Mouse (Mus musculus): ENCODE results near the gene Olfr1336. TPM values are rescaled to one million over a fixed set of nuclear protein-coding genes. Genes with fewer than 3 reads are reported as not detected.
"Not testable (repeated sequence)": the region's sequence is repeated elsewhere in the genome, so short reads cannot be mapped to it uniquely, and the experiment has no call there.

The Olfr1336 gene
- polyA plus RNA-seq, 1 experiment from 2014 or later = not detected

- no peaks in the 10 kb centered on the region for H3K36me3 ChIP-seq (ENCODE audit: control insufficient read depth, insufficient read depth, low read length)
- H3K9me3 ChIP-seq (ENCODE audit: control insufficient read depth, low read length) = peaks cover 6% of the 10 kb centered on the region; the same call in 1 of the 2 replicates
- H3K4me1 ChIP-seq (ENCODE audit: control insufficient read depth, insufficient read depth, low read length) = no peaks in the 10 kb centered on the region
- H3K4me3 ChIP-seq (ENCODE audit: low read depth, low read length) = no peak overlapping the region
- no peak overlapping the region for H3K4me2 ChIP-seq (ENCODE audit: low read depth)
- DNase-seq (ENCODE audit: low spot score) (no peak), ATAC-seq (ENCODE audit: insufficient read depth, low FRiP score, low TSS enrichment) (no peak)
- no peaks in the 10 kb centered on the region for H3K27me3 ChIP-seq (ENCODE audit: control insufficient read depth, insufficient read depth, low read length)
- whole genome bisulfite sequencing = 84% methylated on average over 5 of the region's 5 CpGs
- no peak overlapping the region for H3K27ac ChIP-seq (ENCODE audit: low read depth, low read length)
- H3K9ac ChIP-seq (ENCODE audit: low read length) = no peak overlapping the region
These were observed 8.2 kb upstream of the Olfr1336 start for GRCm38 (mm10) chr7:6447771-6448170.

DNA sequence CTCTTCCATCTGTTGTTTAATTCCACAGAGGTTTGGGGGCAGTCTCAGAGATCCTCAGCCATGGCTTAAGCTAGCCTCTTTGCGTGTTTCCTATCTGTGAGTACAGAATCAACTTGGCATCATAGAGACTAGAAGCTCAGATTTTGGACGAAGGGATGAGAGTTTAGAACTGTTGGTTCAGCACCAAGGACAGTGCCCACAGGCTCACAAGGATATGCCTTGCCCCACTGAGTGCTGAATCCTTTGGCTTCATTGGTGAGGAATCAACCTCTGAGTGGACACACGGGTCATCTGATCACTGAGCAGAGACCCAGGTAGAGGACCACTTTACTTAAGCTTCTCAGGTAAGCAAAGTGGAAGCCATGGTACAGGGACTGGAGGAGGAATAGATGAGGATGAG, 431 bp downstream of the Olfr1336 start:
- no peak overlapping the region for H3K4me3 ChIP-seq (ENCODE audit: low read depth, low read length)
- no peaks in the 10 kb centered on the region for H3K27me3 ChIP-seq (ENCODE audit: control insufficient read depth, insufficient read depth, low read length)
- no peak overlapping the region for H3K9ac ChIP-seq (ENCODE audit: low read length)
- H3K36me3 ChIP-seq (ENCODE audit: control insufficient read depth, insufficient read depth, low read length) = no peaks in the 10 kb centered on the region
- no peak overlapping the region for H3K27ac ChIP-seq (ENCODE audit: low read depth, low read length)
- 0 out of 2 replicates have a peak, but pooled peaks cover 2% of the 10 kb centered on the region for H3K9me3 ChIP-seq (ENCODE audit: control insufficient read depth, low read length)
- DNase-seq (ENCODE audit: low spot score) = no peak
- H3K4me1 ChIP-seq (ENCODE audit: control insufficient read depth, insufficient read depth, low read length) = no peaks in the 10 kb centered on the region
- no peak for ATAC-seq (ENCODE audit: insufficient read depth, low FRiP score, low TSS enrichment)
- H3K4me2 ChIP-seq (ENCODE audit: low read depth) = no peak overlapping the region
- 42% methylated on average over 3 of the region's 3 CpGs for WGBS

- H3K9ac ChIP-seq (ENCODE audit: low read length) = no peak within 1 kb of the TSS
- no peaks in the 10 kb centered on the region for H3K4me1 ChIP-seq (ENCODE audit: control insufficient read depth, insufficient read depth, low read length)
- no peak within 1 kb of the TSS for H3K4me3 ChIP-seq (ENCODE audit: low read depth, low read length)
- no peaks in the 10 kb centered on the region for H3K9me3 ChIP-seq (ENCODE audit: control insufficient read depth, low read length)
- H3K36me3 ChIP-seq (ENCODE audit: control insufficient read depth, insufficient read depth, low read length) = no peaks in the 10 kb centered on the region
- DNase-seq (ENCODE audit: low spot score) (no peak), ATAC-seq (ENCODE audit: insufficient read depth, low FRiP score, low TSS enrichment) (no peak)
- H3K4me2 ChIP-seq (ENCODE audit: low read depth) = no peak within 1 kb of the TSS
- no peak within 1 kb of the TSS for H3K27ac ChIP-seq (ENCODE audit: low read depth, low read length)
- no peaks in the 10 kb centered on the region for H3K27me3 ChIP-seq (ENCODE audit: control insufficient read depth, insufficient read depth, low read length)
These were observed 11.0 kb downstream of the Olfr1336 start, which contains the start of gene Olfr1346 for GRCm38 (mm10) chr7:6466951-6467350. Gene Olfr1346, plus strand, starts transcription at chr7:6467101.

DNA sequence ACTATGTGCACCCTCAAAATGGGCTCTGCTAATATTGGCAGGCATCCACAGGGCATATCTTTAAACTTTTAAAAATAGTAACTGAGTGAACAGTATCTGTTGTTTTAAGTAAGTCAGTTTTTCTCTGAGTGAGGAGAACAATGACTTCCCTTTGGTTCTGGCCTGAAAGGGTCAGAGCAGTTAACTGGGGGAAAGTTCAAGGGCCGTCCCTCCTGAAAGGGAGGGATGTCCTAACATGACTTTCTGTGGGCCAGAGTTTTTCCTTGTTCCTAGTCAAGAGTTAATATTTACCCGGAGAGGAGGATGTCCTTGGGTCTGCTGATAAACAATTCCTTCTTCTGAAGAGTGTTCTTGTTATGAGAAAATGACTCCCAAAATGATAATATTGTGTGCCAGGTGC, 21.7 kb downstream of the Olfr1336 start:
- H3K4me1 ChIP-seq (ENCODE audit: control insufficient read depth, insufficient read depth, low read length); ATAC-seq (ENCODE audit: insufficient read depth, low FRiP score, low TSS enrichment); H3K36me3 ChIP-seq (ENCODE audit: control insufficient read depth, insufficient read depth, low read length); H3K27me3 ChIP-seq (ENCODE audit: control insufficient read depth, insufficient read depth, low read length); H3K4me2 ChIP-seq (ENCODE audit: low read depth); H3K27ac ChIP-seq (ENCODE audit: low read depth, low read length); DNase-seq (ENCODE audit: low spot score); H3K9ac ChIP-seq (ENCODE audit: low read length); H3K4me3 ChIP-seq (ENCODE audit: low read depth, low read length); H3K9me3 ChIP-seq (ENCODE audit: control insufficient read depth, low read length): not testable (repeated sequence)
- WGBS = 83% methylated on average over 2 of the region's 2 CpGs

- H3K4me1 ChIP-seq (ENCODE audit: control insufficient read depth, insufficient read depth, low read length) = no peaks in the 10 kb centered on the region
- H3K4me3 ChIP-seq (ENCODE audit: low read depth, low read length) = no peak within 1 kb of the TSS
- H3K4me2 ChIP-seq (ENCODE audit: low read depth) = no peak within 1 kb of the TSS
- ATAC-seq (ENCODE audit: insufficient read depth, low FRiP score, low TSS enrichment) (no peak), DNase-seq (ENCODE audit: low spot score) (no peak)
- H3K27me3 ChIP-seq (ENCODE audit: control insufficient read depth, insufficient read depth, low read length) = no peaks in the 10 kb centered on the region
- H3K27ac ChIP-seq (ENCODE audit: low read depth, low read length) = no peak within 1 kb of the TSS
- H3K9ac ChIP-seq (ENCODE audit: low read length) = no peak within 1 kb of the TSS
- WGBS = 49% methylated on average over 2 of the region's 2 CpGs
- H3K9me3 ChIP-seq (ENCODE audit: control insufficient read depth, low read length) = no peaks in the 10 kb centered on the region; the same call in 1 of the 2 replicates
- H3K36me3 ChIP-seq (ENCODE audit: control insufficient read depth, insufficient read depth, low read length) = no peaks in the 10 kb centered on the region
These were observed 30.9 kb downstream of the Olfr1336 start, which contains the start of gene Olfr5 for GRCm38 (mm10) chr7:6486841-6487240. Gene Olfr5, minus strand, starts transcription at chr7:6486941.

DNA sequence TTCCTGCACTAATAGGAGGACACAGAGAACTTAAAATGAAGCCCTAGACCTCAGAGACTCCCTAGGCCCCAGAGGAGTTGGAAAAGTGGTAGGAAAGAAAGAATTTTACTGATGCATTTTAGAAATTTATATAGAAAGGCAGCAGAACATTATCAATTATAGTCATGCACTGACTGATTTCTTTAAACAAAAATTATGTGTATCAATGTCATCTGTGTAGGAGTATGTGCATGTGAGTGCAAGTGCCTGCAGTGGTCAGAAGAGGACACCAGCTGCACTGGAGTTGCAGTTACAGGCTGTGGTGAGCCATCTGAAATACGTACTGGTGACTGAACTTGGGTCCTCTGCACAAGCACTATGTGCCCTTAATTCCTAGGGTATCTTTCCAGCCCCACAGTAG, 43.7 kb downstream of the Olfr1336 start, which contains the start of gene Olfr1347:
TSS of gene Olfr1347 (minus strand) at position 101 of the 400 bp plus-strand sequence.
- H3K4me3 ChIP-seq (ENCODE audit: low read depth, low read length) = no peak within 1 kb of the TSS
- no peaks in the 10 kb centered on the region for H3K4me1 ChIP-seq (ENCODE audit: control insufficient read depth, insufficient read depth, low read length)
- H3K4me2 ChIP-seq (ENCODE audit: low read depth) = no peak within 1 kb of the TSS
- WGBS = 73% methylated on average over 1 of the region's 1 CpGs
- no peak within 1 kb of the TSS for H3K27ac ChIP-seq (ENCODE audit: low read depth, low read length)
- H3K36me3 ChIP-seq (ENCODE audit: control insufficient read depth, insufficient read depth, low read length) = no peaks in the 10 kb centered on the region
- H3K9me3 ChIP-seq (ENCODE audit: control insufficient read depth, low read length) = peaks cover 5% of the 10 kb centered on the region; the same call in 1 of the 2 replicates
- no peaks in the 10 kb centered on the region for H3K27me3 ChIP-seq (ENCODE audit: control insufficient read depth, insufficient read depth, low read length)
- ATAC-seq (ENCODE audit: insufficient read depth, low FRiP score, low TSS enrichment) (no peak), DNase-seq (ENCODE audit: low spot score) (no peak)
- H3K9ac ChIP-seq (ENCODE audit: low read length) = no peak within 1 kb of the TSS

GRCm38 (mm10) chr7:6508648-6509047, 52.7 kb downstream of the Olfr1336 start, which contains the start of gene Olfr1348:
Gene Olfr1348, minus strand, starts transcription at chr7:6508748.
- no peaks in the 10 kb centered on the region for H3K4me1 ChIP-seq (ENCODE audit: control insufficient read depth, insufficient read depth, low read length)
- H3K4me3 ChIP-seq (ENCODE audit: low read depth, low read length) = no peak within 1 kb of the TSS
- DNase-seq (ENCODE audit: low spot score) (no peak), ATAC-seq (ENCODE audit: insufficient read depth, low FRiP score, low TSS enrichment) (no peak)
- no peaks in the 10 kb centered on the region for H3K36me3 ChIP-seq (ENCODE audit: control insufficient read depth, insufficient read depth, low read length)
- no peak within 1 kb of the TSS for H3K27ac ChIP-seq (ENCODE audit: low read depth, low read length)
- WGBS = 96% methylated on average over 1 of the region's 1 CpGs
- H3K4me2 ChIP-seq (ENCODE audit: low read depth) = no peak within 1 kb of the TSS
- H3K9me3 ChIP-seq (ENCODE audit: control insufficient read depth, low read length) = no peaks in the 10 kb centered on the region
- no peaks in the 10 kb centered on the region for H3K27me3 ChIP-seq (ENCODE audit: control insufficient read depth, insufficient read depth, low read length)
- no peak within 1 kb of the TSS for H3K9ac ChIP-seq (ENCODE audit: low read length)

Other genes starting within 250 kb of the Olfr1336 start
- gene Zscan5b, start 233.9 kb upstream of the Olfr1336 start, polyA plus RNA-seq (2014; fragmentation: Nextera tagmentation; extraction: Ambion mirVana) = not detected in 2 replicates
- gene Epp13, start 203.5 kb upstream of the Olfr1336 start, polyA plus RNA-seq (2014; fragmentation: Nextera tagmentation; extraction: Ambion mirVana) = not detected in 2 replicates
- 11.0 and 14.0 TPM in 2 replicates for gene Zfp667, start 169.6 kb upstream of the Olfr1336 start, polyA plus RNA-seq (2014; fragmentation: Nextera tagmentation; extraction: Ambion mirVana)
- gene Zfp583, start 124.9 kb upstream of the Olfr1336 start, polyA plus RNA-seq (2014; fragmentation: Nextera tagmentation; extraction: Ambion mirVana) = 8.2 and 9.4 TPM in 2 replicates
- 2.7 and 3.3 TPM in 2 replicates for gene Gm3854, start 112.4 kb upstream of the Olfr1336 start, polyA plus RNA-seq (2014; fragmentation: Nextera tagmentation; extraction: Ambion mirVana)
- 3.0 and 3.3 TPM in 2 replicates for gene Zfp78, start 92.9 kb upstream of the Olfr1336 start, polyA plus RNA-seq (2014; fragmentation: Nextera tagmentation; extraction: Ambion mirVana)
- gene Zfp28, start 72.9 kb upstream of the Olfr1336 start, polyA plus RNA-seq (2014; fragmentation: Nextera tagmentation; extraction: Ambion mirVana) = 14.4 and 14.9 TPM in 2 replicates
- gene Smim17, start 57.5 kb upstream of the Olfr1336 start, polyA plus RNA-seq (2014; fragmentation: Nextera tagmentation; extraction: Ambion mirVana) = 0.07 and 0.33 TPM in 2 replicates
- gene Gm20715, start 45.9 kb upstream of the Olfr1336 start, polyA plus RNA-seq (2014; fragmentation: Nextera tagmentation; extraction: Ambion mirVana) = not detected in 2 replicates
- not detected in 2 replicates for gene Olfr1344, start 17.5 kb upstream of the Olfr1336 start, polyA plus RNA-seq (2014; fragmentation: Nextera tagmentation; extraction: Ambion mirVana)
- not detected in 2 replicates for gene Olfr1346, start 10.9 kb downstream of the Olfr1336 start, polyA plus RNA-seq (2014; fragmentation: Nextera tagmentation; extraction: Ambion mirVana)
- gene Olfr5, start 30.8 kb downstream of the Olfr1336 start, polyA plus RNA-seq (2014; fragmentation: Nextera tagmentation; extraction: Ambion mirVana) = not detected in 2 replicates
- gene Olfr1347, start 43.6 kb downstream of the Olfr1336 start, polyA plus RNA-seq (2014; fragmentation: Nextera tagmentation; extraction: Ambion mirVana) = not detected in 2 replicates
- gene Olfr1348, start 52.6 kb downstream of the Olfr1336 start, polyA plus RNA-seq (2014; fragmentation: Nextera tagmentation; extraction: Ambion mirVana) = not detected in 2 replicates
- 0.19 TPM in 1 of 2 replicates, not detected in the other for gene Olfr1349, start 66.8 kb downstream of the Olfr1336 start, polyA plus RNA-seq (2014; fragmentation: Nextera tagmentation; extraction: Ambion mirVana)
- gene Olfr1350, start 108.7 kb downstream of the Olfr1336 start, polyA plus RNA-seq (2014; fragmentation: Nextera tagmentation; extraction: Ambion mirVana) = not detected in 2 replicates
- 4.1 and 6.3 TPM in 2 replicates for gene Zim1, start 240.3 kb downstream of the Olfr1336 start, polyA plus RNA-seq (2014; fragmentation: Nextera tagmentation; extraction: Ambion mirVana)

Data from neural tube, embryonic 11.5 days (tissue).